Mouse (Mus musculus): Measurements from ENCODE around the gene 3110082J24Rik.

Gene 3110082J24Rik

DNA sequence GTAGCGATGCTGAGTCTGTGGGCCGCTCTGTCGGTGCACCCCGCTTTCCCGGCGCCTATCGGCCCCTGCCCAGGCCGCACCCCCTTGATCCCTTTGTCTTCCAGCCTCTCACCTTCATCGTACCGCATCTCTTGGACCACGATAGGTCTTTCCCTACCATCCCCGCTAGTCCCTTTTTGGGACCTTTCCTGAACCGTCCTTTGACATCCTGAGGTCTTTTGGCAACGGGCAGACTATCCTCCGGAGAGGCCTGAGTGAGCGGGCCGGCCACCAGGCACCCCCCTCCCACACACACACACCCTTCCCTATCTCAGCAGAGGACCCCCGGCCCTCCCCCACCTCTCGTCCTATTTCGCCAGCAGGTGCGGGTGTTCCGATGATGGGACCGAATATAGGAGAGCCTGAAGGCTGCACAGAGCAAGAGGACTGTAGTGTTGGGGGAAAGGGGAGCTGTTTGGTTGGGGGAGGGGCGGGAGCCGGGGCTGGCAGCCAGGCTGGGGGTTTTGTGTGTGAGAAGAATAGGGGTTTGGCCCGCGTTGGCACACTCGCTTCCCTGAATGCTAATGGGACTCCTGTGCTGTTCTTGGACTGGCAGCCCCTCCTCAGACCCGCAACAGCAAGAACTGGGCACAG lies at the start of gene 3110082J24Rik:
3110082J24Rik (minus strand) TSS at position 419 of the 633 bp plus-strand sequence.
- DNase-seq (ENCODE audit: low read depth, low spot score), result no peak

DNA sequence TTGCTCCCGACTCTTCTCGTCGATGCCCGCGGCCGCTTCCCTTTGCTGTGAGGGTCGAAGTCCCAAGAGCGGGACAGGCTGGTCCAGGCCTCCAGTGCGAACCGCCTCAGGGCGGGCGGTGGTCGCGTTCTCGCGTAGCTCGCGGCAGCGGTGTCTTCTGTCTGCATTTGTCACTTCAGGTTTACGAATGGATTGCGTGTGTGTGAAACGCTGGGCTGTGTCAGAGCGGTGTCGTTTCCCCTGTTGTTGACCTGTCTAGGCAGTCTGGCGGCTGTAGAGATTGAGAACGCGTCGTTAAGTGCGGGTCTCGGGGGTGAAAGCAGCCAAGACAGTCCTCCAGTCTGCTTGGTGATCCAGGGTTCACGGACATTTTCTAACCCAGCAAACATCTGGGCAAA lies 49.5 kb upstream of the 3110082J24Rik start:
- DNase-seq (ENCODE audit: low read depth, low spot score), result no peak

DNA sequence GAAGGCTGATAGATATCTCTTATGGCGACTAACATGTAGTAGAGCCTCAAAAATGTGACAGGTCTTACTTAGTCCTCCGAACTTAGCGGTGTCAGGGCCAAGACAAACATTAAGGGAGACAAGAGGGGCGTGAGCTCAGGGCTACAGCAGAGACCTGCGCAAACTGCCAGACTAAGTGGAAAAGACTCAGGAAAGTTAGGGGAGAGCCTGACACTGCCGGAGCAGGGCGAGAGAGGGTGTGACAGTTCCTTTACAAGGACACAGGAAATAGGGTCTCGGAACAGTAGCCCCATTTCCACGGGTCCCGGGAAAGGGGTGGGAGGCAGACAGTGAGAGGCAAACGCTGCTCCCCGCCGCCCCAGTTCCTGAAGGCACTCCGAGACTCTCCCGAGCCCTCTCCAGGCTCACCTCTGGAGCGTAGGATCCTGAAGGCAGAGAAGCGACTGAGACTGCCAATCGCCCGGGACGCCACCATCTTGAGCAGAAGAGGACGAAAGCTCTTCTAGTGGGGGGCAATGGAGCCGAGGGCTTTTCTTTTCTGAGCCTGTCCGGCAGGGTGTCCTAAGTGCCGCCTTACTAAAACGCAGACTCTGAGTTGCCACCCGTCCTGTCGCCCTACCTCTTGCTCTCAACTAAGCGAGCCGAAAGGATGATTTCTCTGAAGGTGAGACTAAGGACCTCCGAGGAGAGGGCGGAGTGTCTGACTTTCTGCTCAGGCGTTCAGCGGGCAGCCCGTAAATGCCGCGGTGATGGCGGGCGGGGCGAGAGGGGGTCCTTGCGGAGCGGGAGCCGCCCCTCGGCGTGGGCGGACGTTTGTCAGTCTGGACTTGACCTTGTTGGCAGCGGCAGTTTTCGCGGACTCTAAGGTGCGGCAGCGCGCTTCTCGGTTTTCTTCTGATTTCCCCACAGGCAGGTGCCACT lies 48.8 kb upstream of the 3110082J24Rik start, which contains the start of the genes Hadha and Hadhb:
Hadha (minus strand) TSS at position 689 of the 921 bp plus-strand sequence.
Hadhb (plus strand) TSS at position 775 of the 921 bp plus-strand sequence.
- DNase-seq (ENCODE audit: low read depth, low spot score), result peak; percentile 86

DNA sequence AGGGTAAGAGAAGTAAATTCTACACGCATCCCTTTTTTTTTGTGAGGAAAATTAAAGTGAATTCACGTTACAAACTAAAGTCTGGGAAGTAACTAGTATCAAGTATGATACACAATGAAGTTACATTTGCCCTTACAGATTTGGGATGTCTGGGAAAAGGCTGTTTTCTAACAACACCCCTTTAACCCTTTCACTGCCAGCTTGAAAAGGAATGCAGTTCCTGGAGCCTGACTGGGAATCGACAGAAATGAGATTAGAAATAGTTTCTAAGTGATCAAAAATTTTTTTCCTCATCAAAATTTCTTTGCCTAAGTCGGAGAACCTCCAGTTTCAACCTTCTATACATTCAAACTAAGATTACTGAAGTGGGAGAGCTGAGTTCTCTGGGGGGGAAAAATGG lies 48.1 kb upstream of the 3110082J24Rik start:
- DNase-seq (ENCODE audit: low read depth, low spot score), result peak; percentile 38

DNA sequence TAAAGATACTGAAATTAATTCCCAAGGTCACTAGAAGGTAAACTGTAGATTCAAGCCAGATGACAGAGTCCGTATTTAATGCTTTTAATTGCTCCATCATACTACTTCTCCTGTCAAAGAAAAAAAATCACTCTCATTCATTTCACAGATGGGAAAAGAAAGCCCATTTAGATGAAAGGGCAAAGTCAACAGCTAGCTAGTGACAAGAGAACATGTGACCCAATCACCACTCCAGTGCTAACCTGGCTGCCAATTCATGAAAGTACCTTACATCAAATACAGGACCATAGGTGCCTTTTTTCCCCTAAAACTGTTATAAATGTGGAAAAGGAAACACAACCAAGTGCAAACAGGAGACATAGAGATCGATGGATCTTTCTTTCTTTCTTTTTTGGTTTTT lies 47.3 kb upstream of the 3110082J24Rik start:
- no peak for DNase-seq (ENCODE audit: low read depth, low spot score)

DNA sequence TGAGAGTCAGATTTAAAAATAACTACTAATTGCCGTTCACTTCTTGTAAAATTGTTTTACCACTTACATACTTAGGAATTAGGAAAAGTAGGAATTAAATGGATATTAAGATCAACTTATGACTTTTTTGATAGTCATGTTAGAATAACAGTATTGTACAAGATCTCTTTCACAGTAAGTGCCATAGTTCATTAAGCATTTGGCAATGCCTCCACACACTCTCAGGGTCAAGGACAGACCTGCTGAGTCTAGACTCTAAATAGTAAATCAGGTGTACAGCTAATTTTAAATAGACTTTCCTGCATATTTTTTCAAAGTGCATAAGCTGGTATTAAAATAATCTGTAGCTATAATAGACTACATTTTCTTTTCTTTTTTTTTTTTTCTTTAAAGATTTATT lies 46.5 kb upstream of the 3110082J24Rik start:
- DNase-seq (ENCODE audit: low read depth, low spot score), result no peak

DNA sequence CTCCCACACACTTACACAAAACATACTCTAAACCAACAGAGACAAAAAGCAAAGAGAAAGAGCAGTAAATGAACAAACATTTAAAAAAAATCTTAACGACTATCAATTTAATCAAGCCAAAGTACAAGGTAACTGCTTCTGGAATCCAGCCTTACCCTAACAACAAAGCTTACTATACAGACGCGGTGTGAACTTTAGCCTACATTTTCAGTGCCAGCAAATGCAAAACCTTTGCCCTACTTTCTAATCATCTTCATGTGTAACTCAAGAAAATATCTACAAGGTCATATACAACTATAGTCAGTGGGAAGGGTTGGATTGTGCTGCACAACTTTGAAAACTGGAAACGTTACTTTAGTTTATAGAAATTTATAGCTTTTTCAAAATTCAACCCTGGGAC lies 46.1 kb upstream of the 3110082J24Rik start:
- DNase-seq (ENCODE audit: low read depth, low spot score), result no peak

DNA sequence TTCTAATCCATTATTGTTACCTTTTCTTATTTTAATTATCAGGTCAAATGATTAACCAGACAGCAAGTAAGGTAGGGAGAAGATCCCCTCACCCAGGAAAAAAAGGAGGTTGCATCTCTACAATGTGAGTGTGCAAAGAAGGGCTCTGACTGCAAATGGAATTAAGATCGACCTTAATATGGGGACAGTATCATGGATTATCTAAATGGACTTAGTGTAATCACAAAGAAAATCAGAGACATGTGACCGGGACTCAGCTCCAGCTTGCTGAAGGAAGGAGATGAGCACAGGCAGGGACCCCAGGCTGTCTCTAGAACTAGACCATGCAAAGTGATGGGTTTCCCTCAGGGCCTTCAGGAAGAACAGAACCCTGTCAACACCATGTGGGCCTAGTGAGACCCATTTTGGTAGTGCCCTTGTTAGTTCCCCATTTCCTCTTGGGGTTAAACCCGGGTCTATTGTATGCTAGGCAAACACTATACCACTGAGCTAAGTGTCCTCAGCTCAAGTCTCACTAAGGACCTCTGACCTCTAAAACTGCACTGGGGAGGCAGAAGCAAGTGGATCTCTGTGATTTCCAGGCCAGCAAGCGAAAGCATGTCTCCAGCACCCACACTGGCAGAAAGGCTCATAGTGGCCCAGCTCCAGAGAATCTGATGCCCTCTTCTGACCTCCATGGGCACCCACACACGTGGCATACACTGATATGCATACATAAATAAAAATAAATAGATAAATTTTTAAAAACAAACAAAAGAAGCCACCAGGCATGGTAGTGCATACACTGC lies 42.4 kb upstream of the 3110082J24Rik start:
- no peak for DNase-seq (ENCODE audit: low read depth, low spot score)

DNA sequence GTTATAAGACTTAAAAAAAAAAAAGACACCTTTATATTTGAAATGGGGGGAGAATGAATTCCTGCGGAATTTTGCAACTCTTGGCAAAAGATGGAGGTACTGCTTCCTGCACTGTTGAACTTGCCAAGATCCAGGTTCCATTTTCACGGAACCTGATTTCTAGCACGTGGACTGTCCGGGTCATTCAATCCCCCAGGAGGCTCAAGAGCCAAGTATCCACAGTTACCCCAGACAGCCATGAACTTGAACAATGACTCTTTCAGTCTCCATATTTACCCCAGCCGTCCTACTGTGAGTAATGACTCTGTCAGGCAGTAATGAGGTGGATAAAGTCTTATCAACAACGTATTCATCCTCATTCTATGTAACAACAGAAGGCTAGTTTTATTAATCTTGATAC lies 40.6 kb upstream of the 3110082J24Rik start:
- DNase-seq (ENCODE audit: low read depth, low spot score), result no peak

DNA sequence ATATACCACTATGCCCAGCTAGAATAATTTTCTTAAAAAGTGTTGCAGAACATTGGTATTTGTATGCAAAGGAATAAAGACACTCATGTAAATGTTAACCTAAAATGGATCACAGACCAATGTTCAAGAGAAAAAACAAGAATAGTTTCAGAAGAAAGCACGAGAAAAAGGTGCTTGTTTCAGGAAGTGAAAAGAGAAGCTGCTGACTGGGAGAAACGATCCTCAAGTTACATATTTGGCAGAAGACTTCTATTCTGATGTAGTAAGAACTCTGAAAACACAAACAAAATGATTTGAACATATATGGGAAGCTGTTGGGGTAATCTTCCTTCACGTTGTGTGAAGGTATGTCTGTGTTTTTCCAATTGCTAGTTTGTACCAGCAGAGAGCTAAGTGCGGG lies 32.3 kb upstream of the 3110082J24Rik start:
- DNase-seq (ENCODE audit: low read depth, low spot score), result no peak

DNA sequence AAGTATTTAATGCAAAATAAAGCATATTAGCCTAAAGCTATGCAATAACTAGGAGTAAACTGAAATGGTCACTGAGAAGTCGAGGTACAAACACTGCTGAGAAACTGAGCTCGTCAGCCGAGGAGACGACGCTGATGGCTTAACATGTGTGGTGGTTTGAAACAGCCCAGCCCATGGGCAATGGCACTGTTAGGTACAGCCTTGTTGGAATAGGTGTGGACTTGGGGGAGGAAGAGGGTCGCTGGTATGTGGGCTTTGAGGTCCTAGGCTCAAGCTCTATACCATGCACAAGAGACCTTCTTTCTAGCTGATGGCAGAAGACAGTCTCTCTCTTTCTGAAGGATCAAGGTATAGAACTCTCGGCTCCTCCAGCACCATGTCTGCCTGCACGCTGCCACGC lies 31.4 kb upstream of the 3110082J24Rik start:
- no peak for DNase-seq (ENCODE audit: low read depth, low spot score)

DNA sequence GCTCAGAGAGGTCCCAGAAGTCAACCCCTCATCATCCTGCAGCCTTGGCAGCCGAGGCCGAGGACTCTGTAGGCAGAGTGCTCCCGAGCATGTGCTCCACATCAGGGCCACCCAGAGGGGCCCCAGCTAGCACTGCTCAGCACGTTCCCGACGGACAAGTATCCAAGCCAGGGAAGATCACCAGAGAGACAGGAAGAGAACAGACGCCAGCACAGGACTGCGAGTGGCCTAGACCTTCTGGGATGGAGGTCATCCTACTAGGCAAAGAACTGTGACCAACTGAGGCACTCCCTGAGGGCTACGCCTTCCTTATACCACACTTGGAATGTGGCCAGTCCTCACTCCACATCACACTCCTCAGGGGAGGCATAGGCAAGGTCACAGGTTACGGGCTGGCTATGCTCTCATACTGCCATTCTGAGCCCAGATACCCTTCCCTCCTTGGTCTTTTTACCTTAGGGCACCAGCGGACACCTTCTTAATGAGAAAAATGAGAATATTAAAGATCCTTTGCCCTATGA lies 29.9 kb upstream of the 3110082J24Rik start:
- DNase-seq (ENCODE audit: low read depth, low spot score), result no peak

DNA sequence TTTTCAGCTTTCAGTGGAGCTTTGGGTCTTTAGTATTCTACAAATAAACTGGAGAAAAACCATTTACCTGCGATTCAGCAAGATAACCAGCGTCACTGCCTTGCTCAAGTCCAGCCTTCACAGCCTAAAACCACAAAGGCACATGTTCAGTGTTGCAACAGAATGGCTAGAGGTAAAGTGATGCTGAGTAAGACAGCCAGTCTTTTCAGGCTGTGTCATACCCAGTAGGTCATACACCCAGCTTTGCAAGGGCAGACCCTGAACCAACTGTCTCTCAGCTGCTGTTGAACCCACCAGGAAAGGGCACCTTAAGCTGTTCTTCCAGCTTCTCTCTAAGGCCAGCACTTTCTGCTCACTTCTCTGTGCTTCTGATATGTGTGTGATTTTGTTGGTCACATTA lies 26.3 kb upstream of the 3110082J24Rik start:
- DNase-seq (ENCODE audit: low read depth, low spot score), result no peak

DNA sequence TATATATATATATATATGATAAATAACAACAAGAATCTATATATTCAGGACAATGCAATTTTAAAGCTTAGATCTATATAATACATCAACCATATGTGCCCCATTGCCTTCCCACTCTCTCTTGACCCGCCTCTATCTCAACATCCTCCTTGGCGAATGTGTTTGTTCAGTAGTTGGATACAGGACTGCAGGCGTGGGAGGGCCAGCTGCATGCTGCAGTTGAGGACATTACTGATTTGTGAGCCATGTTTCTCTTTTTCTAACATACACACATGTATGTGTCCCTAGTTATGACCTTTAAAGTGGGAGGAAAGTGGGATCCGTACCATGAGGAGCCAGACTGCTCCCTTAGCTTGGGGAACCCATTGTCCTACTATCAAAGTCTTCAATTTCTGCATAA lies 25.4 kb upstream of the 3110082J24Rik start:
- no peak for DNase-seq (ENCODE audit: low read depth, low spot score)

DNA sequence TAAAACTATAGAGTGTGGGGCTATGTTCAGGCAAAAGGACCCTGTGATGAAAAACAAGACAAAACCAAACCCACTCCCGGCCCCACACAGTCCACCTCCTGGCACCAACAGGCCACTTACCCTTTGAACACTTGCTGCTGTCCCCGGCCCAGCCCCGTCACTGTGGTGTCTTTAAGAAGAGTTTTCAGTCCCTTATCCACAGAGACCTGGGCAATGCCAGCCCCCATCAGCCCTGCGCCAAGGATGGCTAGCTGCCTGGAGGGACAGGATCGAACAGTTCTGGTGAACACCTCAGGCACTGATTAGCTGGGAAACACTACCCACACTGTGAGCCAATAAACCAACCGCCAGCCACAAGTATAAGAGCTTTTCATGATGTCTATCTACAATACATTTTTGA lies 22.8 kb upstream of the 3110082J24Rik start:
- DNase-seq (ENCODE audit: low read depth, low spot score), result no peak

DNA sequence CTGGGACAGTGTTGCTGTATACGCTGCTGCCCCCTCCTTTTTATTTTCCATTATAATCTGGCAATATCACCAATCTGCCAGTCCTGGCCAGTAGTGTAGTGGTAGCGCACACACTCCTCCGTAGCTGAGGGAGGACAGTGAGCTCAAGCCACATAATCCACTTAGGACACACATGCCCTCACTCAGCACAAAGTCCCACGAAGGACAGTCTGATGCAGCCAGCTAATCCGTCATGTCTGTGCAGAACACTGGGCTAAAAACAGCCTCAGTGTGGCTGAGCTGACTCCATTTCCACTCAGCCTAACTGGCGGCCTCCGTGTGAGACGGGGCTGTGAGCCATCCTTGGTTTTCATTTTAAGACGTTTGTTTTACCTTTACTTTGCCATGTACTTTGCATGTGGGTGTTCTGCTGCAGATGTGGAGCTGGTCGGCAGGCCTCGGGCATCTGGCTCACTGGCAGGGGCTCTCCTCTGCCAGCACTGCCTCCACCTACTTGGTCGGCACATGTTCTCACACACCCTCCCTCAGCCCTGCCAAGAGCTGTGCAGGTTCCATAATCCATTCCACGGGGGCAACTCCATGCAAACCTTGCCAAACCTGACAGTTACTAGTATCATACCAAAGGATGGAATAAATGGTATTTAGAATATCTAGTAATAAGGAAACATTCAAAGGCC lies 22.2 kb upstream of the 3110082J24Rik start:
- no peak for DNase-seq (ENCODE audit: low read depth, low spot score)

DNA sequence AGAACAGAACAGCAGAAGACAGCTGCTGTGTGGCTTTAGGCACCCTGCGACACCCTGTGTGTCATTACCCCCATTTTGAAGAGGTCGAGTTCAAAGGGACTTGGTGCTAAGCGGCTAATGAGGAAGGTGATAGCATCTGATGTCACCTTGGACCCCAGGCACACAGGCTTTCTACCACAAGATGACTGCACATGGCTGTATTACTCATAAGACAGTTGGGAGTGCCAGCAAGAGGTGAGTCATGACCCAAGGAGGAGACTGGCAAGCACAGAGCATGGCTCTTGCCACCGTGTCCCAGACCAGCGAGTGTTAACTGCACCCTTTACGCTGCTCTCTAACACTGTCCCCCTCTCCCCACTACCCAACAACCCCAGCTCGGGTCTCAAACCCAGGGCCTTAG lies 20.9 kb upstream of the 3110082J24Rik start:
- DNase-seq (ENCODE audit: low read depth, low spot score), result no peak

DNA sequence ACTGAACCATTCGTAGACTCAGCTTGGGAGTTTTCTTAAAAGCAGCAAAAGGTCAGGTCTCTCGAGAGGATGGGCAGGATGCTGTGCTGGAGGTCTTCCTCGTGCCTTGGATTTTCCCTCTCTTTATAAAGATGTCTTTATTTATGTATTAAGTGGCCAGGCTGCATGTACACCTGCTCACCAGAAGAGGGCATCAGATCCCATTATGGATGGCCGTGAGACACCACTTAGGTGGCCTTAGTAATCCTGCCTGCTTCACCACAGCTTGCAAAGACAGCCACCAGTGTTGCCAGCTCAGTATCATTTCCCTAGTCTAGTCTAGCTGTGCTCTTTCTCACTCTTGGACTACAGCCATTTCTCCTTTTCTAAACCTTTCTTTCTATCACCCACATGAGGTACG lies 19.7 kb upstream of the 3110082J24Rik start:
- DNase-seq (ENCODE audit: low read depth, low spot score), result peak; percentile 54

DNA sequence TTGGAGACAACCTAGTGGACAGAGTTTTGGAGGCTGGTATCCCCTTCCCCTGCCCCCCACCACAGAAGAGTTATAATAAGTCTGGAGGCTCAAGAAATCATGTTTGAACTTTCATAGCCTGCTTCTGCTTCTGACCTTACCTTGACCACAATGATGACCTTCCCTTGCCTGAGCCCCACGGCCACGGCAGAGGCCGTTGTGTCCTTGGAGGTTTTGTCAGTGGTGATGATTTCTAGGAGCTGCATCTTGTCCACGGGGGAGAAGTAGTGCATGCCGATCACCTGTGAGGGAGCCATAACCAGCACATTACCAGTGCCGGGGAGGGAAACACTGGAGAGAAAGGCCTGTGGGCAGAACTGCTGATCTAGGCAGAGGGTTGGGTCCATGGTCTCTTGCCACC lies 16.6 kb upstream of the 3110082J24Rik start:
- no peak for DNase-seq (ENCODE audit: low read depth, low spot score)

DNA sequence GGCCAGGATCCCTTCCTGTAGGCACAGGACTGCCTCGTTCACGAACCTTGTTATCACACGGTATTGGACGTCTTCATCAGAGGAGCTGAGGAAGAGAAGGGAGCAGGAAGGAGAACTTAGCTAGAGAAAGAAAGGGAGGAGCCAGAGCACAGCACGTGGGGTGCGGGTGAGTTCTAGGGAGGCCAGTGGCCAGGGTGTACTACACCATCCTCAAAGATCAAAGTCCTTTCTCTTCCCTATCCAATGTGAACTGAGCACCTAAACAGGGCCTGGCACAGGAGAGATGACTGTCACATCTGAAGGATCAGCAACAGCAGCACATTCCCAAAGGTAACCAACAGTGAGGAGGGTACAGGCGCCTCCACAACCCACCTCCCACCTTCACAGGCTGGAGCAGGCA lies 14.2 kb upstream of the 3110082J24Rik start:
- DNase-seq (ENCODE audit: low read depth, low spot score), result no peak

DNA sequence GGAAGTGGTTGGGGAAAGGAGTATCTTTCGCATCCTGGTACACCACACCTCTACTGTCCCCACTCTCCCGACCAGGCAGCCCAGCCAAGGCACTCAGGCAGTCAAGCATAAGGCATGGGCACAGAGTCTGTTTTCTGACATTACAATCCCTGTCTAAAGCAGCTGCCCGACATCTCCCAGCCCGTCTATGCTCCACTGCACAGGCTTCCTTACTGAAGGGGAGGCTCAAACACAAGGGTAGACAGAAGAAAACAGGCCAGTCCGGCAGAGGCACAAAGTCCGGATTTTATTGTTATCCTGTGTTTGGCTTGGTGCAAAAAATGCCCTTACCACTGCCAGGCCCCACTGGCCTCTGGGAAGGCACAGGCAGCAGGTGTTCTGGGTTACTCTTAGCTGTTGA lies 13.3 kb upstream of the 3110082J24Rik start:
- DNase-seq (ENCODE audit: low read depth, low spot score), result no peak

Measured in forelimb bud, embryonic 11.5 days (tissue).